Mouse (Mus musculus) neural tube, embryonic 15.5 days (tissue): Measurements from ENCODE around the gene Babam2. TPM values are rescaled to one million over a fixed set of nuclear protein-coding genes. Genes with fewer than 3 reads are reported as not detected.

ENCODE experiments used
- ATAC-seq: fragments of 200-750 bp; cut with Nextera tagmentation; 2 replicates; pipeline ENCODE4 v1.8.0; 2017; ENCODE audit warnings: mild to moderate bottlenecking, moderate TSS enrichment, moderate library complexity; ENCODE audit not compliant: low FRiP score
- H3K27ac ChIP-seq: fragments of 300-500 bp; sonication (generic); replicated peaks from 2 replicates; pipeline ENCODE4 v1.5.1; 2015; ENCODE audit warnings: mild to moderate bottlenecking, inconsistent platforms
- H3K27me3 ChIP-seq: fragments of 300-500 bp; sonication (generic); replicated peaks from 2 replicates; pipeline ENCODE4 v1.6.1; 2015; ENCODE audit warnings: inconsistent platforms
- H3K36me3 ChIP-seq: fragments of 300-500 bp; sonication (generic); 2 replicates; pipeline ENCODE4 v1.6.1; 2015; ENCODE audit warnings: inconsistent platforms
- H3K4me1 ChIP-seq: fragments of 300-500 bp; sonication (generic); 2 replicates; pipeline ENCODE4 v1.6.1; 2015; ENCODE audit warnings: inconsistent platforms
- H3K4me2 ChIP-seq: fragments of 300-500 bp; sonication (generic); 2 replicates; pipeline ENCODE4 v1.6.1; 2015; ENCODE audit warnings: inconsistent platforms, mild to moderate bottlenecking, moderate library complexity
- H3K4me3 ChIP-seq: fragments of 300-500 bp; sonication (generic); replicated peaks from 2 replicates; pipeline ENCODE4 v1.5.1; 2015; ENCODE audit warnings: mild to moderate bottlenecking, inconsistent platforms
- H3K9ac ChIP-seq: fragments of 300-500 bp; sonication (generic); replicated peaks from 2 replicates; pipeline ENCODE4 v1.6.1; 2015; ENCODE audit warnings: mild to moderate bottlenecking, inconsistent platforms
- H3K9me3 ChIP-seq: fragments of 300-500 bp; sonication (generic); replicated peaks from 2 replicates; pipeline ENCODE4 v1.6.1; 2016; ENCODE audit warnings: inconsistent platforms
- whole genome bisulfite sequencing: fragments of 180-500 bp; shearing (Covaris S2); methylation state at CpG from one replicate; pipeline ENCODE4 v1.1.7; 2015; ENCODE audit warnings: mixed read lengths; 5-methylcytosine and 5-hydroxymethylcytosine counted together
- polyA plus RNA-seq: library from polyadenylated mRNA; unstranded; fragments of >200 nt; fragmentation: Nextera tagmentation; extraction: Ambion mirVana; gene quantifications from 2 replicates; pipeline ENCODE4 v1.2.1, GENCODE M21; 2015

Gene Babam2
- polyA plus RNA-seq, 1 experiment from 2014 or later: 61.8 TPM

DNA sequence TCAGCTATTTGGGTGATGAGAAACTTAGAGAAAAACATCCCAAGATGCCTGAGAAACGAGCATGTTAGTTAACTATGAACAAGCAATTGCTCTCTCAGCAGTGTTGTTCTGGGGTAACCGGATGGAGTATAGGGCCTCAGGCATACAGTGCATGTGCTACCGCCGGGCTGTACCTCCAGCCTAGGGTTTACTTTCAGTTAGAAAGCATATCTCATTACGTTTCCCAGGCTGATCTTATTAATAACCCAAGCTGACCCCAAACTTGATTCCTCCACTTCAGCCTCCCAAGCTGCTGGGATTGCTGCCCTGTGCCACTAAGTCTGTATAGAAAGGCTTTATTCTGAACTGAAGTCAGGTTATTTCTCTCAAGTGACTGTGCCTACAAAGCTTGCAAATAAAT lies 205.4 kb downstream of the Babam2 start:
- H3K9ac ChIP-seq: no peak overlapping the region
- 89% methylated on average over 5 of the region's 5 CpGs for WGBS
- no peak overlapping the region for H3K27ac ChIP-seq
- no peaks in the 10 kb centered on the region for H3K36me3 ChIP-seq
- no peak overlapping the region for H3K4me3 ChIP-seq
- no peak for ATAC-seq
- H3K4me1 ChIP-seq: no peaks in the 10 kb centered on the region
- no peaks in the 10 kb centered on the region for H3K9me3 ChIP-seq
- H3K4me2 ChIP-seq: no peak overlapping the region
- H3K27me3 ChIP-seq: no peaks in the 10 kb centered on the region

DNA sequence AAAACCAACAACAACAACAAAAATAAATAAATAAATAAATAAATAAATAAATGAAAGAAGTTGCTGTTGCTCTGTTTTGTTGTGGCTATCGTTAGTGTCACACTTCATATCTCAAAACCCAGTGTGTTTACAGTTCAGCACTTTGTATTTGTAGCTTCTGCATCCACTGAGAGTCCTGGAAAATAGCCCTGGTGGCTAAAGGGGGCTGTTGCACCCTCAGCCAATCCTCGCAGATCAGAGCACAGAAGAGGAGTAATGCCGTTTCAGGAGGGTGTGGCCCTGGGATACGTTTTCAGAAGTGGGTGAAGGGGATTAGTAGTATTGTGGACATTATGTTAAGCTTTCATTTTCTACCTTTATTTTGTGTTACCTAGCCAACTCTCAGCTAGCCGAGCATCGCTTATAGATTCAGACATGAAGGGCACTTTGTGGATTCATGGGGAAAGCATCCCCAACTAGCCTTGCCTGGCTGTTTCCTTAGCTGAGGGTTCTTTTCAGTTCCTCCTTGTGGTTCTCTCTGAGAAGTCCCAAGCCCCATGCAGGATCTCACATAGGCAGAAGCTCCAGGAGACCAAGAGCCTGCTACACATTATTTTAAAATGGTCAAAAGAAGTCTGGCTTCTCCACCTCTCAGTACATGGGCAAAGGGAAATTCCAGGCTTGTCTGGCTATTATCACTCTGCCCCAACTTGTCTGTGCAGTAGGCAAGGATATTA lies 207.6 kb downstream of the Babam2 start:
- Histone ChIP-seq H3K27ac (no peak overlapping the region), H3K4me3 (no peak overlapping the region), H3K4me1 (no peaks in the 10 kb centered on the region), H3K9me3 (no peaks in the 10 kb centered on the region), H3K4me2 (no peak overlapping the region), H3K27me3 (no peaks in the 10 kb centered on the region), H3K36me3 (no peaks in the 10 kb centered on the region), H3K9ac (no peak overlapping the region)
- WGBS: 74% methylated on average over 6 of the region's 6 CpGs
- ATAC-seq: no peak

DNA sequence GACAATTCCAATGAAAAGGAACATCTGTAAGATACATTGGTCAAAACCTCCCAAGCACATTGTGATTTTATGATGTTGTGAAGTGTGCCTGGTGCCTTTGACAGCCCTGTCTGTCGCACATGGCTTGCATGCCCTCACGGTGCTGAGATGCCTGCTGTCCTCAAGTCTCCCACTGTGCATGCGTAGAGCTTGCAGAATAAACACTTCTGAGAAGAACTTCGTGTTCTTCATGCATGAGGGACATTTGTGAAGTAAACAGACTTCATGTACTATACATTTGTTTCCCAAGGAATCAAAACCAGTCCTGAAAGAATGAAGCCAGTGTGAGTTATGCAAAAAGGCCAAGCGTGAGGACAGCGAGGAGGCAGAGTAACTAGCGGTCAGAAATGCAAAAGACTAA lies 208.3 kb downstream of the Babam2 start:
- H3K4me2 ChIP-seq: no peak overlapping the region

DNA sequence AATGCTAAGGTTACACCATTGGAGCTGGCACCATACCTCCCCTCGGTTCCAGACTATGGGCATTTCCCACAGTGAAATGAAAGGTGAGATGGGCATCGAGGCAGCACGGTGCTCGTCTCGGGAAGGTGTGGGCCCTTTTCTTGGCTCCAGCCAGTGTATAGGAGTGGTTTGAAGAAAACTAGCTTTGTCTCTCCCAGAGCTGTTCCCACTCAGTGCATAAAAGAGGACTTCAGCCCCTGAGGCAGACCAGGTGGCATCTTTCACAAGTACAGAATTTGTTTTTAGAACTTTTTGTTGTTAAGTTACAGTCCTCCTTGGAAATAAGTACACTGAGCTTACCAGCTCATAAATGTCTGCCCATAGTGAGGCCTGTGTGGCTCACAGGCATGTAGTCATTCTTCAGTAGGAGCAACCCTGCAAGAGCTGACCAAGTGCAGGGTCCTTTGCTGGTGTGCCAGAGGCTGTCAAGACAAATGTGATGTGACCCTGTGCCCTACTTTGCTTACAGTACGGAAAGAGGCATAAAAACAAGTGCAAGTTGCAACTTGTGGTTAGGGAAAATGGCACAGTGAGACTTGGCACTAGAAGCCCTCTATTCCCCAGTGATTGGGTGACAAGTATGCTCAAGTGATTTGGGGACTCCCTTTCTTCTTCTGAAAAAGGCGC lies 208.9 kb downstream of the Babam2 start:
- Histone ChIP-seq H3K27ac (no peak overlapping the region), H3K36me3 (no peaks in the 10 kb centered on the region), H3K4me1 (no peaks in the 10 kb centered on the region), H3K9ac (no peak overlapping the region), H3K4me2 (no peak overlapping the region), H3K9me3 (no peaks in the 10 kb centered on the region), H3K4me3 (no peak overlapping the region), H3K27me3 (no peaks in the 10 kb centered on the region)
- ATAC-seq: no peak
- WGBS: 89% methylated on average over 7 of the region's 7 CpGs

More for the DNA sequence above, 208.3 kb downstream of the Babam2 start:
- 73% methylated on average over 7 of the region's 7 CpGs for whole genome bisulfite sequencing
- Histone ChIP-seq H3K27ac (no peak overlapping the region), H3K27me3 (no peaks in the 10 kb centered on the region), H3K36me3 (no peaks in the 10 kb centered on the region), H3K9me3 (no peaks in the 10 kb centered on the region), H3K4me3 (no peak overlapping the region), H3K4me1 (no peaks in the 10 kb centered on the region), H3K9ac (no peak overlapping the region)
- no peak for ATAC-seq

DNA sequence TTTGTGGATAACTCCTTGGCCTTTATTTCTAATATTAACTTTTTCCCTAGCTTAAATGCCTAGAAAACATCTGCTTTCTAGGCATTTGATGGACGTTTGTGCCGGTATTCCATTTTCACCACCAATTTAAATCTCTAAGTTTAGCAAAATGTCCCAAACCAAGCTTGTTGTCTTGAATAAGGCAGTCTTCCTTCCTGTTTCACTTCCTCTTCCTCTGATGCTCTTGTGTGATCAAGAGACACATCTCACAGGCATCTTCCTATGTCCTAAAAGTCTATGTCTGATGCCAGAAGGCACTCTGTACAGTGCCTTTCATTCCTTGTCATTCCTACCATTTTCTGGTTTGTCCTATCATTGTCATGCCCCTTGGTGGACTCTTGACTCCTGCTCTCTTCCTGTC lies 210.5 kb downstream of the Babam2 start:
- H3K36me3 ChIP-seq: no peaks in the 10 kb centered on the region
- 93% methylated on average over 2 of the region's 2 CpGs for WGBS
- H3K27ac ChIP-seq: no peak overlapping the region
- no peaks in the 10 kb centered on the region for H3K4me1 ChIP-seq
- H3K4me2 ChIP-seq: no peak overlapping the region
- no peaks in the 10 kb centered on the region for H3K27me3 ChIP-seq
- no peak overlapping the region for H3K4me3 ChIP-seq
- H3K9me3 ChIP-seq: no peaks in the 10 kb centered on the region
- ATAC-seq: no peak
- H3K9ac ChIP-seq: no peak overlapping the region

DNA sequence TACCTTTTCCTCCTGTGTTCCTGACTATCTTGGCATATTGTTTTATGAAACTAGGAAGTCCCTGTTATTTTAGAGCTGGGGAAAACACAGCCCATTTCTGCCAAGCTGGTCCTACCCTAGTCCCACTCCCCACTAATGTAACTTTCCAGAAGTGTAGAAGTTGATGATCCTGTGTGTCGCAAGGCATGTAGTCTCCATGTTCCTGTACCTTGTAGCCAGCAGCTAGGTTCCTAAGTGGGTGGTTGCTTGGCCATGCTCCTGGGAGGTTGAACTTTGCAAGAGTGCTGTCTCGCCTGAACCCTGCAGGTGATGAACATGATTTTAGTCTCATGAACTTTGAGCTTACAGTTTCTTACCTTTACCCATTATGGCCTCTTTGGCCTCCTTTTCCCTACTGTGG lies 211.3 kb downstream of the Babam2 start:
- Histone ChIP-seq H3K4me2 (no peak overlapping the region), H3K27ac (no peak overlapping the region), H3K36me3 (no peaks in the 10 kb centered on the region), H3K4me1 (no peaks in the 10 kb centered on the region), H3K9me3 (no peaks in the 10 kb centered on the region), H3K9ac (no peak overlapping the region), H3K27me3 (no peaks in the 10 kb centered on the region), H3K4me3 (no peak overlapping the region)
- ATAC-seq: no peak
- WGBS: 91% methylated on average over 2 of the region's 2 CpGs

DNA sequence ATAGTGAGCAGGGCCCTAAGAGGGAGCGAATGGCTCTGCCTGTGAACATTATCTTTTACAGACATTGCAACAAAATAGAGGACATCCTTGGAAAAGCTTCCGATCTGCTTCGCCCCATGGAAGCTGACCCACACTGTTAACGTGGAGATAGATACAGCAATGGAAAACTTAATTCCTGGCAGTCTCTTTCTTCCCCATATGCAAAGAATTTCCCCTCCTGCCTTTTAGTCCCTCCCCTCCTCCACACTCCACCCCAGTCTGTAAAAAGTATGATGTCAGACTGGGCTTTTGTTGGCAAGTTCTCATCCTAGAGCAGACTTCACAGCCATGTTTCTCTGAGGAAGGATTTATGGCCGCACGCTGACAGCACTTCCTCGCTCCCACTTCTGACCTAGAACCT lies 218.8 kb downstream of the Babam2 start:
- H3K4me2 ChIP-seq: no peak overlapping the region
- H3K4me1 ChIP-seq: no peaks in the 10 kb centered on the region
- no peaks in the 10 kb centered on the region for H3K27me3 ChIP-seq
- no peak overlapping the region for H3K4me3 ChIP-seq
- H3K27ac ChIP-seq: no peak overlapping the region
- WGBS: 68% methylated on average over 7 of the region's 7 CpGs
- H3K9me3 ChIP-seq: no peaks in the 10 kb centered on the region
- H3K36me3 ChIP-seq: no peaks in the 10 kb centered on the region
- no peak for ATAC-seq
- no peak overlapping the region for H3K9ac ChIP-seq

DNA sequence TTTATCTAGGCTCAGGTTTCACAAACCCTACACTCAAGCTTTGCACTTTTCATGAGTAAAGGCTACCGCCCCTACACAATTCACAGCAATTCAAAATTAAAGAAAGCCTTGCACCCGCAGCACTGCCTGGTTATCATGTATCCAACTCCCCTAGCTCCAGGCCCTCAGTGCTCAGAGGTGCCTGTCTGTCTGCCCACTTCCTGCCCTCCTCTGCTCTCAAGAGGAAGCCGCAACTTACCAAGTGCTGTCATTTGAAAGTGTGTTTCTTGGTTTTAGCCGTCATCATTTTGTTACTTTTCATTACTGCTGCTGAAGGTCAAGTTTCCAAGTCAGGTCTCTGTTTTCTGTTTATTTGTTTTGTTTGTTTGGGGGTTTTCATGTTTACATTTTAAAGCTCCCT lies 221.1 kb downstream of the Babam2 start:
- WGBS: 91% methylated on average over 4 of the region's 4 CpGs
- H3K4me2 ChIP-seq: no peak overlapping the region
- ATAC-seq: no peak
- no peaks in the 10 kb centered on the region for H3K4me1 ChIP-seq
- no peaks in the 10 kb centered on the region for H3K9me3 ChIP-seq
- H3K4me3 ChIP-seq: no peak overlapping the region
- H3K27me3 ChIP-seq: no peaks in the 10 kb centered on the region
- no peak overlapping the region for H3K27ac ChIP-seq
- H3K36me3 ChIP-seq: no peaks in the 10 kb centered on the region
- H3K9ac ChIP-seq: no peak overlapping the region

DNA sequence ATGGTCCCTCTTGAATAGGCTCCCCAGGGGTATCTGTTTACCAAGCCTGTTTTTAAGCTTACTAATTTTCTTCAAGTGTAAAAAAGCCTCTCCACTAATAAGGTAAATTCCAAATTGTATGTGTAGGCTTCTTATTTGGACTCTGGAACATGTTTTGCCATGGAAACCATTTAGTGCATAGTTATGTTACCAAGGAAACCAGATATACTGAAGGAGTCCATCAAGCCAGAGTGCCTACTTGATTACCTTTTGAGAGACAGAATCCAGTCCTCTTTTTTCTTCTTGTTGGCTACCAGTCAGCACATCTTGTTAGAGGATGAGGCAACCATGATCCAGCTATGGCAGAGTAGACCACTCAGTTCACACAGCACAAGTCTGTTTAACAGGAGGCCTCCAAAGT lies 222.6 kb downstream of the Babam2 start:
- no peak overlapping the region for H3K27ac ChIP-seq
- no peaks in the 10 kb centered on the region for H3K9me3 ChIP-seq
- H3K27me3 ChIP-seq: no peaks in the 10 kb centered on the region
- H3K36me3 ChIP-seq: no peaks in the 10 kb centered on the region
- H3K4me2 ChIP-seq: no peak overlapping the region
- H3K9ac ChIP-seq: no peak overlapping the region
- no peak overlapping the region for H3K4me3 ChIP-seq
- H3K4me1 ChIP-seq: no peaks in the 10 kb centered on the region
- ATAC-seq: no peak

DNA sequence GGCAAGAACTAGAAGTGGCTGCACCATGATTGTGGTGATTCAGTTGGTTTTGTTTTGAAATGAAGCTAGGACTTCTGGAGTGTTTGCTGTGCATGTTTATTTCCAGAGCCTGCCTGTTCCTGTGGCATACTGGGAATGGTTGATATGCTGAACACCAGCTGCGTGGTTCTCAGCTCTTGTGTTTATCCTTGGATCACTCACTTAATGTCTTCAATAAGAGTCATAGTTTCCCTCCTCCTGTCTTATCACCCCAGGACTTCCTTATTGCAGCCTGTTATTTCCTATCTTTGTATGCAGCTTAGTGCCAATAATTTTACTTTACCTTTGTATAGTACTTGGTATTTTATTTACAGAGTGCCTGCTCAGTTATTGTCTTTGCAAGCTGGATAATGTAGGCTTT lies 223.4 kb downstream of the Babam2 start:
- H3K4me1 ChIP-seq: no peaks in the 10 kb centered on the region
- no peak overlapping the region for H3K4me3 ChIP-seq
- H3K9me3 ChIP-seq: no peaks in the 10 kb centered on the region
- WGBS: 76% methylated on average over 1 of the region's 1 CpGs
- no peak overlapping the region for H3K9ac ChIP-seq
- no peak overlapping the region for H3K4me2 ChIP-seq
- no peak for ATAC-seq
- no peaks in the 10 kb centered on the region for H3K36me3 ChIP-seq
- no peaks in the 10 kb centered on the region for H3K27me3 ChIP-seq
- H3K27ac ChIP-seq: no peak overlapping the region

DNA sequence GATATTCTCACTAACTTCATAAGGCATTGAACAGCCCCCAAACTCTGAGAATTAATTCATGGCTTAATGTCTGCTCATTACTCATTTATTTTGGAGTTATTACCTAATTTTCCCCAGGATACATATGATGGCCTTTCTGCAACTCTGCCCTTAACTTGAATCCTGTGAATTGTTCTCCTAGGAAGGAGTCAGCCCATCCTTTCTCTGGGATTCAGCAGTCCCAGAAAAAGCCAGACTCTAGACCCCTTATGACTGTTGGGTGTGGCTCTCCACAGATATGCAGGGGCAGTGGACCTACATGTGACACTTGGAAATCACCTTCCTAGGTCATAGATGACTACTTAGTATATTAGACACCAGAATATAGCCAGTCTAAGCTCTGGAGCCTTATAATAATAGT lies 226.6 kb downstream of the Babam2 start:
- Histone ChIP-seq H3K4me3 (no peak overlapping the region), H3K27me3 (no peaks in the 10 kb centered on the region)

DNA sequence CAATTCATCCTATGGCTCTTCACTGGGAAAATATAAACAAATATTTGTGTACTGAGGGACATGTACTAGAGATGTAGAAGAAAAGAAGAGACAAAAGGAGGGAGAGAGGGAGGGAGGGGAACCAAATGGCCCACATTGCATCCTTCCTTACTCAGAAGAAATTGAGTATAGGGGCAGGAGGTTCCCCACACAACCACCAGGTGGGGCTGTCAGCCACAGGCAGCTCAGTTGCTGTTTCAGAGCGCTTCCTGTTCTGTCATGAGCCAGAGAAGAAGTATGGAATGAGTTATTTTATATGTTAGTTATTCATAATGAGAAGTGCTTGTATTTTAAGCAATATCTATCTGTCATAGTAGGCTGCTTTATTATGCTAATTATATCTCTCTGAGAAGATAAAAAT lies 229.1 kb downstream of the Babam2 start:
- no peaks in the 10 kb centered on the region for H3K36me3 ChIP-seq
- no peak overlapping the region for H3K27ac ChIP-seq
- 0 out of 2 replicates have a peak, but pooled peaks cover 3% of the 10 kb centered on the region for H3K4me1 ChIP-seq
- 0 out of 2 replicates have a peak, but pooled peaks cover 4% of the 10 kb centered on the region for H3K9me3 ChIP-seq
- 96% methylated on average over 1 of the region's 1 CpGs for WGBS
- H3K27me3 ChIP-seq: no peaks in the 10 kb centered on the region
- no peak for ATAC-seq
- H3K9ac ChIP-seq: no peak overlapping the region
- H3K4me2 ChIP-seq: no peak overlapping the region
- H3K4me3 ChIP-seq: no peak overlapping the region

More for the DNA sequence above, 226.6 kb downstream of the Babam2 start:
- no peak overlapping the region for H3K4me2 ChIP-seq
- H3K4me1 ChIP-seq: no peaks in the 10 kb centered on the region
- no peaks in the 10 kb centered on the region for H3K36me3 ChIP-seq
- 0 out of 2 replicates have a peak, but pooled peaks cover 4% of the 10 kb centered on the region for H3K9me3 ChIP-seq
- no peak for ATAC-seq
- no peak overlapping the region for H3K9ac ChIP-seq
- H3K27ac ChIP-seq: no peak overlapping the region
